In genomic region chr7:131656017-131656416, GRCm38 (mm10) we compare ENCODE assay signal across 19 mouse cellular contexts.
"Had no signal": no experiment of that assay in that cellular context is flagged by ENCODE, and none has a peak within 500 bp of the region (broad histone marks: within the 10 kb centered on the region; RNA-seq: fewer than 3 reads in every experiment).

No protein-coding gene starts in this region.

- H3K36me3 ChIP-seq: kidney, embryonic 15.5 days; limb, embryonic 12.5 days; limb, embryonic 15.5 days; midbrain, embryonic 13.5 days had no signal

- DNase-seq: kidney, adult 8-10 months; kidney, postnatal 10 days; kidney, postnatal 36 days; left cerebral cortex, postnatal 4 days; liver, postnatal 0 days; lung, embryonic 14.5 days; retina, postnatal 1 day; right cerebral cortex, postnatal 4 days; thymus, adult 2 months; thymus, postnatal 25 days had no signal

- H3K27me3 ChIP-seq: midbrain, embryonic 13.5 days had no signal

- H3K27ac ChIP-seq: kidney, embryonic 15.5 days; limb, embryonic 12.5 days; limb, embryonic 15.5 days; liver, embryonic 14.5 days; macrophage; midbrain, embryonic 13.5 days; stomach, postnatal 0 days had no signal

- H3K4me2 ChIP-seq: kidney, embryonic 15.5 days; limb, embryonic 12.5 days; limb, embryonic 15.5 days; liver, embryonic 11.5 days; lung, embryonic 14.5 days; midbrain, embryonic 13.5 days had no signal

- H3K4me3 ChIP-seq: kidney, embryonic 15.5 days; limb, embryonic 12.5 days; limb, embryonic 15.5 days; midbrain, embryonic 13.5 days had no signal

- H3K4me1 ChIP-seq: kidney, embryonic 15.5 days; limb, embryonic 15.5 days had no signal

- ATAC-seq: liver, postnatal 0 days; lung, postnatal 0 days; midbrain, embryonic 13.5 days had no signal

- H3K9ac ChIP-seq: kidney, embryonic 15.5 days; limb, embryonic 12.5 days; limb, embryonic 15.5 days; liver, embryonic 14.5 days; liver, postnatal 0 days; lung, embryonic 14.5 days; midbrain, embryonic 13.5 days had no signal

- H3K9me3 ChIP-seq: kidney, embryonic 15.5 days; limb, embryonic 12.5 days; limb, embryonic 15.5 days; midbrain, embryonic 13.5 days had no signal
